17 mouse cellular contexts compared by ENCODE assay signal in the genomic region with DNA sequence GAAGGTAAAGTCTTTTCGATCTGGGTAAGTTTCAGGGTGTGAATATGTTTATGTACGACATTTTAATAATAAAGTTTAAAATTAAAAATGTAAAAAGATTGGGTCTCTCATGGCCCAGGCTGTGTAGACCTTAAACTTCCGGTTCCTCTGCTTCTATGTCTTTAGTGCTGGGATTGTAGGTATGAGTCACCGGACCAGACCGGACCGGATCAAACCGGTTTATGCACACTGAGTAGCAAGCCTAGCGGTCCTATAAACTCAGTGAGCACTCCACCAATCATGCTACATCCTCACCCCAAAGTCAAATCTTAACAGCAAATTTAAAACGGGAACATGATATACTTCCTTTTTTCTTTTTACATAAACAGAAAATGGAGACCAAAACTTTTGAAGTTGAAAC.
DNase-seq lines count a peak whose midpoint lies in the region; ATAC-seq lines count a peak whose summit lies in the region.
"Had no signal": no experiment of that assay in that cellular context is flagged by ENCODE, and none has a peak within 500 bp of the region (broad histone marks: within the 10 kb centered on the region; RNA-seq: fewer than 3 reads in every experiment).

No protein-coding gene starts in this region.

- ATAC-seq in megakaryocyte-erythroid progenitor cell, adult 5-6 weeks (replicated peaks; ENCODE audit: low FRiP score, low TSS enrichment, poor library complexity, severe bottlenecking): no peak
- ATAC-seq: CD4-positive, CD25-positive, alpha-beta regulatory T cell, adult 4 months; forebrain, embryonic 16.5 days; intestine, embryonic 15.5 days had no signal

- peak; percentile 13 for DNase-seq in urinary bladder, postnatal 14 days (ENCODE audit: low spot score)
- no peak for DNase-seq in urinary bladder, postnatal 10 days (ENCODE audit: low spot score)
- DNase-seq in R1 (ENCODE audit: low read depth, low spot score): peak; percentile 71
- peak; percentile 24 for DNase-seq in forelimb bud, embryonic 11.5 days (ENCODE audit: low read depth, low spot score)
- DNase-seq in heart, adult 8-10 months (ENCODE audit: low spot score): no peak
- no peak for DNase-seq in spleen, postnatal 36 days (ENCODE audit: low spot score in 2 of 2)
- DNase-seq: adrenal gland, adult 8-10 months; cerebellum, adult 11 months; cerebellum, postnatal 10 days; lung, adult 2 months; lung, postnatal 36 days; right cerebral cortex, postnatal 25 days; thymus, adult 2 months had no signal

Comparison
In these comparisons a context has a peak if more than half of its experiments do, and no peak if none do; other contexts are left out.
1. DNase-seq: peak in urinary bladder, postnatal 14 days (single experiment), R1 (single experiment) and forelimb bud, embryonic 11.5 days (single experiment); none in urinary bladder, postnatal 10 days (single experiment), heart, adult 8-10 months (single experiment) and spleen, postnatal 36 days (0 of 2).